Mouse (Mus musculus) liver, embryonic 14.5 days (tissue): ENCODE measurements around the gene Slc25a21. TPM values are rescaled to one million over a fixed set of nuclear protein-coding genes. Genes with fewer than 3 reads are reported as not detected.

Source experiments
- ATAC-seq: fragments of 200-750 bp; cut with Nextera tagmentation; 2 replicates; pipeline ENCODE4 v1.8.0; 2017; ENCODE audit warnings: moderate number of reproducible peaks, mild to moderate bottlenecking, moderate library complexity; ENCODE audit not compliant: insufficient read depth
- DNase-seq, 3 experiments: peaks; one replicate each; pipeline ENCODE4 v3.0.0-alpha.2; 2012 to 2013; ENCODE audit warnings: low read depth in 3 of 3, low spot score in 3 of 3
- H3K27ac ChIP-seq: fragments of 300-500 bp; sonication (generic); 2 replicates; pipeline ENCODE4 v1.5.1; 2014; ENCODE audit warnings: moderate library complexity, mild to moderate bottlenecking, control low read depth, inconsistent platforms
- H3K27me3 ChIP-seq: fragments of 300-500 bp; sonication (generic); 2 replicates; pipeline ENCODE4 v1.6.1; 2014; ENCODE audit warnings: mild to moderate bottlenecking, low read length, moderate library complexity; ENCODE audit not compliant: control insufficient read depth, insufficient read depth
- H3K36me3 ChIP-seq: fragments of 300-500 bp; sonication (generic); replicated peaks from 2 replicates; pipeline ENCODE4 v1.6.1; 2014; ENCODE audit warnings: low read depth; ENCODE audit not compliant: control insufficient read depth, insufficient read depth
- H3K4me1 ChIP-seq, 2 experiments: fragments of 200-500 bp in 1 of 2; fragments of 300-500 bp in 1 of 2; sonication (generic) in 1 of 2; replicated peaks; 2 replicates each; pipeline ENCODE4 v1.6.1; 2012 to 2014; ENCODE audit warnings: antibody characterized with exemption in 1 of 2, inconsistent platforms in 1 of 2, low read length in 1 of 2; ENCODE audit not compliant: control insufficient read depth in 2 of 2, insufficient read depth in 2 of 2
- H3K4me2 ChIP-seq: fragments of 300-500 bp; sonication (generic); 2 replicates; pipeline ENCODE4 v1.6.1; 2014; ENCODE audit warnings: low read depth, mild to moderate bottlenecking, control low read depth, moderate library complexity
- H3K4me3 ChIP-seq, 2 experiments: fragments of 200-500 bp in 1 of 2; fragments of 300-500 bp in 1 of 2; sonication (generic) in 1 of 2; 2 replicates each; pipeline ENCODE4 v1.5.1; 2012 to 2014; ENCODE audit warnings: low read depth in 2 of 2, low read length in 2 of 2, mild to moderate bottlenecking in 2 of 2, control low read depth in 1 of 2, inconsistent platforms in 1 of 2, moderate library complexity in 1 of 2; ENCODE audit not compliant: insufficient read depth in 1 of 2
- H3K9ac ChIP-seq: fragments of 300-500 bp; sonication (generic); replicated peaks from 2 replicates; pipeline ENCODE4 v1.6.1; 2014; ENCODE audit warnings: mild to moderate bottlenecking, control low read depth, moderate library complexity
- H3K9me3 ChIP-seq: fragments of 300-500 bp; sonication (generic); 2 replicates; pipeline ENCODE4 v1.6.1; 2016; ENCODE audit warnings: low read length, mixed read lengths; ENCODE audit not compliant: control insufficient read depth
- CTCF ChIP-seq: IDR thresholded peaks from 2 replicates; pipeline ENCODE4 v1.5.1; 2016; ENCODE audit warnings: antibody characterized with exemption, low read depth, control low read depth
- EP300 ChIP-seq: IDR thresholded peaks from 2 replicates; pipeline ENCODE4 v1.6.1; 2016; ENCODE audit warnings: antibody characterized with exemption, low read depth
- WGBS: fragments of 180-500 bp; shearing (Covaris S2); extraction: QIAGEN DNeasy Blood & Tissue Kit; methylation state at CpG from one replicate; pipeline ENCODE4 v1.1.7; 2014; ENCODE audit not compliant: insufficient replicate concordance; 5-methylcytosine and 5-hydroxymethylcytosine counted together
- polyA plus RNA-seq, 2 experiments: library from polyadenylated mRNA; depleted of rRNA in 1 of 2; stranded (reverse) in 1 of 2; unstranded in 1 of 2; fragments of >200 nt; fragmentation: Nextera tagmentation in 1 of 2; extraction: Ambion mirVana in 1 of 2; gene quantifications; 2 replicates each; pipeline versions ENCODE4 v1.2.1 to v1.2.3; 2012 to 2014

Gene Slc25a21
- polyA plus RNA-seq, 2 experiments: 9.3 to 21.6 TPM

- no peak overlapping the region for H3K4me2 ChIP-seq
- H3K4me1 ChIP-seq: no peaks in the 10 kb centered on the region
- WGBS: 44% methylated on average over 3 of the region's 3 CpGs
- no peaks in the 10 kb centered on the region; the same call in 1 of the 2 replicates for H3K36me3 ChIP-seq
- no peak overlapping the region for H3K9ac ChIP-seq
- H3K9me3 ChIP-seq: no peaks in the 10 kb centered on the region
- DNase-seq (no peak), ATAC-seq (no peak)
- H3K27ac ChIP-seq: no peak overlapping the region
- no peak overlapping the region for H3K4me3 ChIP-seq
- TF ChIP-seq EP300 (no peak), CTCF (no peak)
- H3K27me3 ChIP-seq: no peaks in the 10 kb centered on the region
Observed at GRCm38 (mm10) chr12:57162840-57163239, 34.4 kb downstream of the Slc25a21 start.

- Histone ChIP-seq H3K9me3 (no peaks in the 10 kb centered on the region), H3K4me1 (no peaks in the 10 kb centered on the region), H3K9ac (no peak overlapping the region), H3K4me3 (no peak overlapping the region), H3K27me3 (no peaks in the 10 kb centered on the region), H3K4me2 (no peak overlapping the region), H3K27ac (no peak overlapping the region), H3K36me3 (no peaks in the 10 kb centered on the region; the same call in 1 of the 2 replicates)
- no peak for ATAC-seq
- 49% methylated on average over 6 of the region's 6 CpGs for WGBS
- TF ChIP-seq CTCF (no peak), EP300 (no peak)
- DNase-seq: no peak
Observed at GRCm38 (mm10) chr12:57159904-57160303, 37.4 kb downstream of the Slc25a21 start.

- TF ChIP-seq CTCF: no peak
- no peak for TF ChIP-seq EP300
- DNase-seq (no peak), ATAC-seq (no peak)
- WGBS: 59% methylated on average over 3 of the region's 3 CpGs
- Histone ChIP-seq H3K27me3 (no peaks in the 10 kb centered on the region), H3K4me1 (no peaks in the 10 kb centered on the region; a peak in 1 of 4 replicates), H3K9me3 (no peaks in the 10 kb centered on the region), H3K9ac (no peak overlapping the region), H3K4me2 (no peak overlapping the region), H3K36me3 (no peaks in the 10 kb centered on the region; the same call in 1 of the 2 replicates), H3K4me3 (no peak overlapping the region), H3K27ac (no peak overlapping the region)
Observed at GRCm38 (mm10) chr12:57158266-57158665, 39.0 kb downstream of the Slc25a21 start.

GRCm38 (mm10) chr12:57138937-57139336, 58.3 kb downstream of the Slc25a21 start:
- Histone ChIP-seq H3K27me3 (no peaks in the 10 kb centered on the region), H3K4me3 (no peak overlapping the region), H3K4me2 (no peak overlapping the region), H3K36me3 (no peaks in the 10 kb centered on the region), H3K9ac (no peak overlapping the region), H3K9me3 (no peaks in the 10 kb centered on the region), H3K4me1 (no peaks in the 10 kb centered on the region), H3K27ac (no peak overlapping the region)
- no peak for DNase-seq
- WGBS: 85% methylated on average over 1 of the region's 1 CpGs
- no peak for ATAC-seq
- TF ChIP-seq EP300: no peak
- TF ChIP-seq CTCF: no peak

GRCm38 (mm10) chr12:57137809-57138208, 59.5 kb downstream of the Slc25a21 start:
- H3K27ac ChIP-seq: no peak overlapping the region
- no peak overlapping the region for H3K4me2 ChIP-seq
- no peak overlapping the region for H3K9ac ChIP-seq
- TF ChIP-seq EP300 (no peak), CTCF (no peak)
- H3K27me3 ChIP-seq: no peaks in the 10 kb centered on the region
- no peak overlapping the region for H3K4me3 ChIP-seq
- ATAC-seq (no peak), DNase-seq (no peak)
- no peaks in the 10 kb centered on the region for H3K4me1 ChIP-seq
- no peaks in the 10 kb centered on the region for H3K9me3 ChIP-seq
- no peaks in the 10 kb centered on the region for H3K36me3 ChIP-seq
- 83% methylated on average over 2 of the region's 2 CpGs for WGBS
